Mouse (Mus musculus): ENCODE results near the gene Olfr1196. TPM values are rescaled to one million over a fixed set of nuclear protein-coding genes. Genes with fewer than 3 reads are reported as not detected.

Olfr1196 gene
- polyA plus RNA-seq (2015; fragmentation: Nextera tagmentation; extraction: Ambion mirVana), result not detected in 2 replicates

DNA sequence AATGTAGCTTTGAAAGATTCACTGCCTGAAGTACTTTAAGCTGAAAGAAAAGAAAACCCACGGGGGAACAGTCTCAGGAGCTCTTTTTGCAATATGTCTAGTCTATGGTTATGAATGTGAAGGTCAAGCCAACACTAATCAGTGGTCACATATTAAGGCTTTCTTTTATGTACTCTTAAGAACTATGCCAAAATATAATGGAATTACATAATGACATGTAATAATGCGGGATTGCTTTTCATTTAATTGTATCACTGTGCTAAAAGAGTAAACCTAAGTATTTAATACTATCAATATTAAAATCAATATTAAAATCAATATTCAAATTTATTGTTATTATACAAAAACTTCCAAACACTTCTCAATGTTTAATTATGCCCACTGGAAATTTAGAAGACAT lies at the start of gene Olfr1196:
Gene Olfr1196 (minus strand): TSS at position 101 of the 400 bp plus-strand sequence.

DNA sequence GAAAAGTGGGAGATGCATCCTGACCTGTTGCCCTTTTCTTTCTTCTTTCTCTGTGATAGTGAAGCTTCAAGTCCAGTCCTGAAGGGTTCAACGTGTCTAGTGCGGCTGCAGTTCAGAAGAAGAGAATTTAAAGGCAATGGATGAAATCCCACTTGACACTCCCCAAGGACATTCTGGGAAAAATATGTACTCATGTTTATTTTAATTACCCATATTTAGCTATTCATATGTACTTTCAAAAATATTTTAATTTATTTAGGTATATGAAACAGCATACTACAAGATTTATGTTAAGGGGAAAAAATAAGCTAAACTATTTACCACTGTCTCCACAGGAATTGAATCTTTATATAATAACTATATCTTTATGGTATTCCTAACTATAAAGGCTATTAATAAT lies 46.9 kb upstream of the Olfr1196 start, which contains the start of gene Olfr1198:
Gene Olfr1198 (minus strand): TSS at position 101 of the 400 bp plus-strand sequence.

DNA sequence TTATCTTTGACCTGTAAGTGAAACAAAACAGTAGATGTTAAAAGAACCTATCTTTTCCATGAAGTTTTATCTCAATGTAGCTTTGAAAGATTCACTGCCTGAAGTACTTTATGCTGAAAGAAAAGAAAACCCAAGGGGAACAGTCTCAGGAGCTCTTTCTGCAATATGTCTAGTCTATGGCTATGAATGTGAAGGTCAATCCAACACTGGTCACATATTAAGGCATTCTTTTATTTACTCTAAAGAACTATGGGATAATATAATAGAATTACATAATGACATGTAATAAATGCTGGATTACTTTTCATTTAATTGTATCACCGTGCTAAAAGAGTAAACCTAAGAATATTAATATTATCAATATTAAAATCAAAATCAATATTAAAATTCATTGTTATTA lies 27.9 kb upstream of the Olfr1196 start, which contains the start of gene Olfr1197:
Gene Olfr1197 (minus strand): TSS at position 101 of the 400 bp plus-strand sequence.

DNA sequence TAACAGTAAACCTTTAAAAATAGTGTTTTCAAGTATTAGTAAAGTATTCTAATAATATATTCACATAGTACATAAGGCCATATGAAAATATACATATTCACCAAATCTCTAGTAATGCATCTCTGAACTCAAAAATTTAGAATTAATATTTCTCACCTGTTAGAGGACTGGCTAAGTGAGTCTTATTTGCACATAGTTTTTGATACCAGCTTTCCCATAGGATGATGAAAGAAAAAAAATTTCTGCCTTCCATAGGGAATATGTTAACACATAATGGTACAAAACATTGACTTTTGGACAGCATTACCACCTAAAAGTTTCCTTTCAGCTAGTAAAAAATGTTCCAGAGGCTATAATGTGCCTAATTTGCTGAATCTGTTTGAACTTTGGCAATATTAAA lies 15.3 kb downstream of the Olfr1196 start, which contains the start of gene Olfr1195:
Gene Olfr1195 (minus strand): TSS at position 101 of the 400 bp plus-strand sequence.

DNA sequence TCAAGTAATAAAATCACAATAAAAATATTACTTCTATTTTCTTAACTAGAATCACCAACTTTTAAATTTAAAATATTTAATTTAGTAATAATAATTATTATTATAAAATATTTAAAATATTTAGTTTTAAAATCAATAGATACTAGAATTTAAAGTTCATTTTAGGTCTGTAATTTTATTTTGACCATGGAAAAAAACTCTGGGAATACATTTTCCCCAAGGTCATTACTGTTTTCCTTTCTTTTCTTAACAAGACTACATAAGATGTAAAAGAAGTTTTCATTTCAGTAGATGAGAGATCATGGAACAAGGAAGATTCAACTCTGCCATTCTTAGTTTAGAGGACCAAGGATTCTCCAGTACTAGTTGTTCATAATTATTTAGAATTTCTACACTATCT lies 29.1 kb downstream of the Olfr1196 start, which contains the start of gene Olfr1193:
Gene Olfr1193 (plus strand): TSS at position 301 of the 400 bp plus-strand sequence.

DNA sequence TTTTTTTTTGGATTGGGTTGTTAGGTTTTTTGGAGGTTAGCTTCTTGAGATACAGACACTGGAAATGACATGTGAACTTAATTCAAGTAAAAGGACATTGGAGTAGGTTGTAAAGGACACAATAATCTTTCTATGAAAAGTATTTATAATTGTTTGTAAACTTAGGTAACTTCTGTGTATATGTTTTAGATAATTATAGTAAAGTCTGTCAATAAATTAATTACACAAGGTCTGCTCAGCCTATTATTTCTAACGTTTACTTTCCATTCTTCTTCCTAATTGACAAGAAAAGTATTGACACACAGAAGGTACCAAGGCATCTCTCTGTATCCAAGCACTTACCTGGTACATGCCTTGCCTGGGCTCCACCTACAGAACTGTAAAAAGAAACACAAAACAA lies 56.2 kb downstream of the Olfr1196 start, which contains the start of gene Olfr1192-ps1:
Gene Olfr1192-ps1 (plus strand): TSS at position 301 of the 400 bp plus-strand sequence.

Other genes with a start within 250 kb of the Olfr1196 start
- not detected in 2 replicates for gene Olfr1183, start 249.7 kb downstream of the Olfr1196 start, polyA plus RNA-seq (2015; fragmentation: Nextera tagmentation; extraction: Ambion mirVana)
- gene Olfr1184, start 221.0 kb downstream of the Olfr1196 start, polyA plus RNA-seq (2015; fragmentation: Nextera tagmentation; extraction: Ambion mirVana), result not detected in 2 replicates
- gene Olfr1185-ps1, start 211.3 kb downstream of the Olfr1196 start, polyA plus RNA-seq (2015; fragmentation: Nextera tagmentation; extraction: Ambion mirVana), result not detected in 2 replicates
- not detected in 2 replicates for gene Olfr1186, start 186.0 kb downstream of the Olfr1196 start, polyA plus RNA-seq (2015; fragmentation: Nextera tagmentation; extraction: Ambion mirVana)
- not detected in 2 replicates for gene Olfr1188, start 147.7 kb downstream of the Olfr1196 start, polyA plus RNA-seq (2015; fragmentation: Nextera tagmentation; extraction: Ambion mirVana)
- gene Olfr1189, start 118.1 kb downstream of the Olfr1196 start, polyA plus RNA-seq (2015; fragmentation: Nextera tagmentation; extraction: Ambion mirVana), result not detected in 2 replicates
- not detected in 2 replicates for gene Olfr1191-ps1, start 64.1 kb downstream of the Olfr1196 start, polyA plus RNA-seq (2015; fragmentation: Nextera tagmentation; extraction: Ambion mirVana)
- gene Olfr1192-ps1, start 56.1 kb downstream of the Olfr1196 start, polyA plus RNA-seq (2015; fragmentation: Nextera tagmentation; extraction: Ambion mirVana), result not detected in 2 replicates
- gene Olfr1193, start 29.0 kb downstream of the Olfr1196 start, polyA plus RNA-seq (2015; fragmentation: Nextera tagmentation; extraction: Ambion mirVana), result not detected in 2 replicates
- not detected in 2 replicates for gene Olfr1195, start 15.4 kb downstream of the Olfr1196 start, polyA plus RNA-seq (2015; fragmentation: Nextera tagmentation; extraction: Ambion mirVana)
- gene Olfr1197, start 27.8 kb upstream of the Olfr1196 start, polyA plus RNA-seq (2015; fragmentation: Nextera tagmentation; extraction: Ambion mirVana), result not detected in 2 replicates
- not detected in 2 replicates for gene Olfr1198, start 46.8 kb upstream of the Olfr1196 start, polyA plus RNA-seq (2015; fragmentation: Nextera tagmentation; extraction: Ambion mirVana)
- not detected in 2 replicates for gene Olfr1199, start 55.9 kb upstream of the Olfr1196 start, polyA plus RNA-seq (2015; fragmentation: Nextera tagmentation; extraction: Ambion mirVana)
- gene Olfr1200, start 65.9 kb upstream of the Olfr1196 start, polyA plus RNA-seq (2015; fragmentation: Nextera tagmentation; extraction: Ambion mirVana), result not detected in 2 replicates
- gene Olfr1201, start 88.4 kb upstream of the Olfr1196 start, polyA plus RNA-seq (2015; fragmentation: Nextera tagmentation; extraction: Ambion mirVana), result not detected in 2 replicates
- gene Olfr1202, start 109.9 kb upstream of the Olfr1196 start, polyA plus RNA-seq (2015; fragmentation: Nextera tagmentation; extraction: Ambion mirVana), result not detected in 2 replicates
- gene Olfr1205, start 125.1 kb upstream of the Olfr1196 start, polyA plus RNA-seq (2015; fragmentation: Nextera tagmentation; extraction: Ambion mirVana), result not detected in 2 replicates
- gene Olfr1204, start 144.7 kb upstream of the Olfr1196 start, polyA plus RNA-seq (2015; fragmentation: Nextera tagmentation; extraction: Ambion mirVana), result not detected in 2 replicates
- not detected in 2 replicates for gene Olfr1206, start 158.6 kb upstream of the Olfr1196 start, polyA plus RNA-seq (2015; fragmentation: Nextera tagmentation; extraction: Ambion mirVana)
- not detected in 2 replicates for gene Olfr1208, start 197.7 kb upstream of the Olfr1196 start, polyA plus RNA-seq (2015; fragmentation: Nextera tagmentation; extraction: Ambion mirVana)
- not detected in 2 replicates for gene Olfr1209, start 210.6 kb upstream of the Olfr1196 start, polyA plus RNA-seq (2015; fragmentation: Nextera tagmentation; extraction: Ambion mirVana)
- gene Olfr1211, start 233.5 kb upstream of the Olfr1196 start, polyA plus RNA-seq (2015; fragmentation: Nextera tagmentation; extraction: Ambion mirVana), result not detected in 2 replicates
- gene Olfr1212, start 249.4 kb upstream of the Olfr1196 start, polyA plus RNA-seq (2015; fragmentation: Nextera tagmentation; extraction: Ambion mirVana), result not detected in 2 replicates